Mouse (Mus musculus): ENCODE measurements around the gene Cyb561. TPM values are rescaled to one million over a fixed set of nuclear protein-coding genes. Genes with fewer than 3 reads are reported as not detected.

Cyb561 gene
- total RNA-seq, 2 experiments from 2014 or later = 87.9 to 92.8 TPM

- DNase-seq (ENCODE audit: extremely low spot score in 1 of 2, low spot score in 2 of 2) = no peak
Measured at GRCm38 (mm10) chr11:105934816-105935215, 18.3 kb downstream of the Cyb561 start.

DNA sequence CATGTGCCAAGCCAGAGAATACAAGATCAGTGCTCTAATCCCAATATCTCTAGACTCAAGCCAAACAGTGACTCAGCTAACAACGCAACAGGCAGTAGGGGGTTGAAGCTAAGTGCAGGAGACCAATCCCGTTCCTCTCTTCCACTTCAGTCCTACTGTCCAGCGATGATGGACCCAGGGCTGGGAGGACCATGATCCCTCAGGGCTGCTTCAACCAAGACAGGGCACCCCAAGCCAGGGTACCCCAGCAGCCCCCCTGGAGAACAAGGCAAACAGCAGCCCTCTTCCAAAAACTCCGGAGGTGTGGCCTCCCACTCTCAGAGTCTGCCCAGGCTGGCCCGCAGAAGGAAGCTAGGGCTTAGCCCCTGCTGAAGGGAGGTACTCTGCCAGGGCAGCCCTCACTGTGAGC is 18.8 kb downstream of the Cyb561 start:
- no peak overlapping the region for H3K4me3 ChIP-seq
- no peak overlapping the region for H3K27ac ChIP-seq
- DNase-seq (ENCODE audit: extremely low spot score in 1 of 2, low spot score in 2 of 2) = no peak
- intact Hi-C loops (cut with DNase I) = no loop called here
- no peak for TF ChIP-seq CTCF (IDR thresholded peaks at IDR 0.05)

More at GRCm38 (mm10) chr11:105934816-105935215, 18.3 kb downstream of the Cyb561 start:
- intact Hi-C loops (cut with DNase I) = no loop called here
- TF ChIP-seq CTCF (IDR thresholded peaks at IDR 0.05) = no peak
- no peak overlapping the region for H3K27ac ChIP-seq
- no peak overlapping the region for H3K4me3 ChIP-seq

GRCm38 (mm10) chr11:105933746-105934145 is 19.4 kb downstream of the Cyb561 start:
- no peak for TF ChIP-seq CTCF (IDR thresholded peaks at IDR 0.05)
- no peak for DNase-seq (ENCODE audit: extremely low spot score in 1 of 2, low spot score in 2 of 2)
- Histone ChIP-seq H3K4me3 (no peak overlapping the region), H3K27ac (no peak overlapping the region)
- intact Hi-C loops (cut with DNase I) = no loop called here

- DNase-seq (ENCODE audit: extremely low spot score in 1 of 2, low spot score in 2 of 2) = no peak
- H3K4me3 ChIP-seq = no peak overlapping the region
- no peak overlapping the region for H3K27ac ChIP-seq
- TF ChIP-seq CTCF (IDR thresholded peaks at IDR 0.05) = no peak
- intact Hi-C loops (cut with DNase I) = no loop called here
Measured at GRCm38 (mm10) chr11:105931380-105931779, 21.8 kb downstream of the Cyb561 start.

GRCm38 (mm10) chr11:105928171-105928570 is 25.0 kb downstream of the Cyb561 start:
- H3K4me3 ChIP-seq = no peak overlapping the region
- no peak overlapping the region for H3K27ac ChIP-seq
- TF ChIP-seq CTCF (IDR thresholded peaks at IDR 0.05) = no peak
- intact Hi-C loops (cut with DNase I) = loop anchor here (5.0 kb wide), 1 partner anchor 149 kb away; no protein-coding TSS in a partner anchor
- DNase-seq (ENCODE audit: extremely low spot score in 1 of 2, low spot score in 2 of 2) = no peak

GRCm38 (mm10) chr11:105927065-105928030 is 25.8 kb downstream of the Cyb561 start:
- DNase-seq (ENCODE audit: extremely low spot score in 1 of 2, low spot score in 2 of 2) = peak; percentile 67 to 70
- Histone ChIP-seq H3K4me3 (no peak overlapping the region), H3K27ac (no peak overlapping the region; the same call in 1 of the 2 replicates)
- intact Hi-C loops (cut with DNase I) = loop anchor here (1.0 to 5.0 kb wide), 3 partner anchors 42 to 150 kb away; no protein-coding TSS in a partner anchor
- TF ChIP-seq CTCF (IDR thresholded peaks at IDR 0.05) = peak; percentile 96

- DNase-seq (ENCODE audit: extremely low spot score in 1 of 2, low spot score in 2 of 2) = peak in 1 of 2 experiments; percentile 39
- intact Hi-C loops (cut with DNase I) = no loop called here
- peak overlapping the region; percentile 50 for H3K27ac ChIP-seq
- no peak overlapping the region for H3K4me3 ChIP-seq
- no peak for TF ChIP-seq CTCF (IDR thresholded peaks at IDR 0.05)
Measured at GRCm38 (mm10) chr11:105922769-105923663, 30.1 kb downstream of the Cyb561 start.

DNA sequence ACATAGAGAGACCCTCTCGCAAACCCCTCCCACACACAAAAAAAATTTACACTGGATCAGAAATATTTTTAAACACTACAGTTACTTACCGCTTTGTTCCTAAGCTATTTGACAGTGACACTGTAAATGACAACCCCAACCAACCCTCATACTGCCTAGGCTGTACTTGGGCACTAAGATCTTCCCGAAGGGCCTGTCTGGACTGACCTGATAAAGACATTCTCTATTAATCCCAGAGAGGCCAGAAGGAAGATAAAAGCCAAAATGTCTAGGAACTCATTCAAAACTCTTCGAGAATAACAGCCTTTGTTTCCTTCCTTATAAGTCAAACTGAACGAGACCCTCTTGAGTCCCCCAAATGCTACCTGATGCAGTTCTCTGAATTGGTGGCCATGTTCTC is 31.9 kb downstream of the Cyb561 start:
- intact Hi-C loops (cut with DNase I) = no loop called here
- no peak for TF ChIP-seq CTCF (IDR thresholded peaks at IDR 0.05)

GRCm38 (mm10) chr11:105920836-105921235 is 32.3 kb downstream of the Cyb561 start:
- no peak overlapping the region for H3K4me3 ChIP-seq
- no peak for TF ChIP-seq CTCF (IDR thresholded peaks at IDR 0.05)
- intact Hi-C loops (cut with DNase I) = no loop called here
- H3K27ac ChIP-seq = no peak overlapping the region
- no peak for DNase-seq (ENCODE audit: extremely low spot score in 1 of 2, low spot score in 2 of 2)

More for the DNA sequence above, 31.9 kb downstream of the Cyb561 start:
- Histone ChIP-seq H3K27ac (no peak overlapping the region), H3K4me3 (no peak overlapping the region)
- DNase-seq (ENCODE audit: extremely low spot score in 1 of 2, low spot score in 2 of 2) = no peak

DNA sequence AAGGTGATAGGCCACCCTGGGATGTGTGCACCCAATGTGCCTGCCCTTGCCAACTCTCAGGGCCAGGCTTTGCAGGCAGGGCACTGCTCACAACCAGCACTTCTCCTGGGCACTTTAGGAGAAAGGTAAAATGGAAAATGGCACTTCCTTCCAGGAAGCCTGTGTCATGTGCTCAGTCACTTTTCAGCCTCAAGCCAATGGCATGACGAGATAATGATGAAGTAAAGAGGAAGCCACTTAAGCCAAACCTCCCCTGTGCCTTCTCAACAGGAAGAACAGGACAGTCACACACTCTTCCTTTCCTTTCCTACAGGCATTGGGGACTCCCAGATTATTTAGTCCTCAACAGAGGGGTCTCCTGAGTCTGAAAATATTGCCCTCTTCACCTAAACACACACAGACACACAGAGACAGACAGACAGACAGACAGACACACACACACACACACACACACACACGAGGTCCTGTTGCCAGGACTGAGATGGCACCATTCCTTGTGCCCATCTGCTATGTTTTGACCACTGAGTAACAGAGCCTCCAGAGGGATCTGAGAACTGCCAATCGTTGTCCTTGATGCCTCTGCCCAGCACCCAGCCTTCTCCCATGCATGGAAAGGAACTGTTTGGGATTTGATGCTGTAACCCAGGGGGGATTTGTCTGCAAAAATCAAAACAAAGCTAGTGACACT is 32.9 kb downstream of the Cyb561 start:
- H3K27ac ChIP-seq = no peak overlapping the region
- H3K4me3 ChIP-seq = no peak overlapping the region
- no peak for DNase-seq (ENCODE audit: extremely low spot score in 1 of 2, low spot score in 2 of 2)
- TF ChIP-seq CTCF (IDR thresholded peaks at IDR 0.05) = no peak
- intact Hi-C loops (cut with DNase I) = no loop called here

- no peak for TF ChIP-seq CTCF (IDR thresholded peaks at IDR 0.05)
- DNase-seq (ENCODE audit: extremely low spot score in 1 of 2, low spot score in 2 of 2) = no peak
- H3K4me3 ChIP-seq = no peak overlapping the region
- peak overlapping the region; percentile 8; the same call in 1 of the 2 replicates for H3K27ac ChIP-seq
- intact Hi-C loops (cut with DNase I) = loop anchor here (5.0 to 10.0 kb wide), 4 partner anchors 229 to 641 kb away; no protein-coding TSS in a partner anchor
Measured at GRCm38 (mm10) chr11:105913580-105913979, 39.6 kb downstream of the Cyb561 start.

Data from left cerebral cortex, adult 2 months (tissue).